Mouse (Mus musculus) frontal cortex, postnatal 14 days (tissue): ENCODE measurements around the gene Chst7.

ENCODE experiments used
- DNase-seq, 2 experiments: peaks; one replicate each; pipeline ENCODE4 v3.0.0; 2022; ENCODE audit warnings: low spot score in 2 of 2

Gene Chst7

GRCm38 (mm10) chrX:20059381-20059971, at the start of gene Chst7:
Gene Chst7, plus strand, starts transcription at chrX:20059560.
- peak; percentile 15 to 22 for DNase-seq

- DNase-seq: no peak
Observed at GRCm38 (mm10) chrX:20012211-20012610, 47.1 kb upstream of the Chst7 start.

GRCm38 (mm10) chrX:20020942-20021341, 38.4 kb upstream of the Chst7 start:
- DNase-seq: no peak

GRCm38 (mm10) chrX:20060096-20060768, 872 bp downstream of the Chst7 start:
- DNase-seq: no peak

- DNase-seq: no peak
Observed at GRCm38 (mm10) chrX:20060769-20061315, 1.5 kb downstream of the Chst7 start.

- DNase-seq: no peak
Observed at GRCm38 (mm10) chrX:20061764-20062480, 2.6 kb downstream of the Chst7 start.

GRCm38 (mm10) chrX:20066636-20067035, 7.3 kb downstream of the Chst7 start:
- DNase-seq: peak in 1 of 2 experiments; percentile 4

GRCm38 (mm10) chrX:20070196-20070595, 10.8 kb downstream of the Chst7 start:
- no peak for DNase-seq

GRCm38 (mm10) chrX:20117717-20118116, 58.4 kb downstream of the Chst7 start:
- DNase-seq: no peak

- no peak for DNase-seq
Observed at GRCm38 (mm10) chrX:20125481-20125880, 66.1 kb downstream of the Chst7 start.

- DNase-seq: no peak
Observed at GRCm38 (mm10) chrX:20128951-20129350, 69.6 kb downstream of the Chst7 start.

- DNase-seq: no peak
Observed at GRCm38 (mm10) chrX:20129466-20129865, 70.1 kb downstream of the Chst7 start.
